Mouse (Mus musculus): ENCODE data around the gene Pianp. TPM values are rescaled to one million over a fixed set of nuclear protein-coding genes. Genes with fewer than 3 reads are reported as not detected.

Gene Pianp
- polyA plus RNA-seq, 1 experiment from 2014 or later = 0.15 TPM

DNA sequence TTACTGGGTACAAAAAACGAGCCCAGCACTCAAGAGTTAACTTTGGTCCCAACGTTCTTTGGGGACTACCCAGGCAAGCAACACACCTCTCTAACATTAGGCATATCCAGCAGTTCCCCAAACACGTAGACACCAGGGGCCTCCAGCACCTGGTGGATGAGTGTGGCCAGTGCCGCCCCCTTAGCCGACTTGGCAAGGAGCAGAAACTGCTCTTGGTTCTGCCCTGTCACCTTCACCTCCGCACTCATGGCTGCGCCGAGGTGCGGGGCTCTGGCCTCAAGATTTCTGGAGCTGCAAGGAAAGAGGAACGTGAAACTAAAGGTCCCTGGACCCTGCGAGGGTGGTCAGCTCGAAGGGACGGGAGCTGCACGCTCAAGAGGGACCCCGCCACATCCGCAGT, 31.9 kb upstream of the Pianp start:
- peaks cover 20% of the 10 kb centered on the region for H3K4me1 ChIP-seq (ENCODE audit: insufficient read depth)
- peak overlapping the region; percentile 80 for H3K4me3 ChIP-seq (ENCODE audit: low read depth, low read length)
- ATAC-seq (peak; percentile 7; the same call in 1 of the 2 replicates), DNase-seq (no peak)
- WGBS (ENCODE audit: insufficient replicate concordance) = 20% methylated on average over 16 of the region's 16 CpGs
- no peaks in the 10 kb centered on the region for H3K27me3 ChIP-seq (ENCODE audit: insufficient read depth, low read length)
- peak overlapping the region; percentile 76 for H3K9ac ChIP-seq (replicated peaks)
- peak overlapping the region; percentile 79 for H3K4me2 ChIP-seq (ENCODE audit: low read depth, low read length)
- H3K9me3 ChIP-seq (ENCODE audit: low read length) = no peaks in the 10 kb centered on the region
- H3K27ac ChIP-seq (ENCODE audit: low read depth) = peak overlapping the region; percentile 90
- H3K36me3 ChIP-seq (replicated peaks; ENCODE audit: insufficient read depth, low read length) = peaks cover 27% of the 10 kb centered on the region
- TF ChIP-seq EP300 (IDR thresholded peaks at IDR 0.05; ENCODE audit: low read depth) = no peak
- no peak for TF ChIP-seq CTCF (IDR thresholded peaks at IDR 0.05; ENCODE audit: low read depth)

DNA sequence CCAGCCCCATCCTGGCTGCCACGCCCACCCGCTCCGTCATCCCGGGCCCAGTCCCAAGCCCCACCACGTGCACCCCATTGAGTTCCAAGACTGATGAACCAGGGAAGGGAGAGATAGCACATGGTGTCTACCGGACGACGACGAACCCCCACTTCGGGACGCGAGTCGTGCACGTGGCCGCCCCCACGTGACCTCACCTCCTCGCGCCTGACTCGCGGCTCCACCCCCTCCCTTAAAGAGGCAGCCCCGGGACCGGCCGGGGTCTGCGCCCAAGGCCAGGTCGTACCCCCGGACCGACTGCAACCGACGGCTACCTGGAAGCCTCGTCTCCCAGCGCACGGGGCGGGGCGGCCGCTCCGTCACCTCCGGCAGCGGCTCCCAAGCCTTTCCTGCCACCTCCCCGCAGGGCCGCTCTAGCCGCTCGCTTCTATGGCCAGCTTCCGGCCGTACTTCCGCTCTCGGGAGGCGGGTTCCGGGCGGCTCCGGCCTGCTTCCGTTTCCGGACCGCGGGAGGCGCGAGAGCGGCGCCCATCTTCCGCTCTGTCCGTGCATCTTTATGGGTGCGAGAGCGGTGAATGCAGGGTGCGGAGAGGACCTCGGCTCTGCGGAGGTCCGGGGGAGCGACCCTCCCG, 31.3 kb upstream of the Pianp start, which contains the start of gene Cops7a:
Gene Cops7a, minus strand, starts transcription at position 451 of the 632 bp plus-strand sequence.
- peak within 1 kb of the TSS; percentile 76 for H3K9ac ChIP-seq (replicated peaks)
- H3K9me3 ChIP-seq (ENCODE audit: low read length) = no peaks in the 10 kb centered on the region
- H3K36me3 ChIP-seq (replicated peaks; ENCODE audit: insufficient read depth, low read length) = peaks cover 22% of the 10 kb centered on the region
- no peaks in the 10 kb centered on the region for H3K27me3 ChIP-seq (ENCODE audit: insufficient read depth, low read length)
- TF ChIP-seq EP300 (IDR thresholded peaks at IDR 0.05; ENCODE audit: low read depth) (peak; percentile 65; the same call in 1 of the 2 replicates), CTCF (IDR thresholded peaks at IDR 0.05; ENCODE audit: low read depth) (no peak; the same call in 1 of the 2 replicates)
- WGBS (ENCODE audit: insufficient replicate concordance) = under 1% methylated on average over 55 of the region's 68 CpGs
- H3K4me3 ChIP-seq (ENCODE audit: low read depth, low read length) = peak within 1 kb of the TSS; percentile 80
- peak within 1 kb of the TSS; percentile 90 for H3K27ac ChIP-seq (ENCODE audit: low read depth)
- ATAC-seq (peak; percentile 96), DNase-seq (peak; percentile 97)
- peaks cover 20% of the 10 kb centered on the region for H3K4me1 ChIP-seq (ENCODE audit: insufficient read depth)
- peak within 1 kb of the TSS; percentile 79 for H3K4me2 ChIP-seq (ENCODE audit: low read depth, low read length)

DNA sequence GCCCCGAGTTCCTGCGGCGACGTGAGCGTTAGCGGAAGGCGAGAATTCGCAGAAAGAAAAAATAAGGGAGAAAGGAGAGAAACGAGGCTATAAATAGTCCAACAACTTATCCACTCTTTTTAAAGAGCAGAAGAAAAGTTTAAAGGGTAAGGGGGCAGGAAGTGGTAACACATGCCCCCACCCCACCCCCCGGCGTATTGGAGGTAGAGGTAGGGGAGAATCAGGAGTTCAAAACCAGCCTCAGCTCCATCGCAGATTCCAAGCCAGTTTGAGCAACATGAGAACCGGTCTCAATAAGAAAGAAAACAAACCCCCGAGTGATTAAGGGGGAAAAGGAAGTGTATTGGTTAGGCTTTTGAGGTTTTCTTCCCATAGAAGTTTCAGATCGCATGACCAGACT, 30.7 kb upstream of the Pianp start:
- Histone ChIP-seq H3K4me3 (ENCODE audit: low read depth, low read length) (peak overlapping the region; percentile 80), H3K9me3 (ENCODE audit: low read length) (no peaks in the 10 kb centered on the region), H3K27ac (ENCODE audit: low read depth) (peak overlapping the region; percentile 90), H3K27me3 (ENCODE audit: insufficient read depth, low read length) (no peaks in the 10 kb centered on the region), H3K4me1 (ENCODE audit: insufficient read depth) (peaks cover 20% of the 10 kb centered on the region), H3K36me3 (replicated peaks; ENCODE audit: insufficient read depth, low read length) (peaks cover 17% of the 10 kb centered on the region), H3K4me2 (ENCODE audit: low read depth, low read length) (peak overlapping the region; percentile 79), H3K9ac (replicated peaks) (peak overlapping the region; percentile 76)
- no peak for TF ChIP-seq CTCF (IDR thresholded peaks at IDR 0.05; ENCODE audit: low read depth)
- no peak for TF ChIP-seq EP300 (IDR thresholded peaks at IDR 0.05; ENCODE audit: low read depth)
- ATAC-seq (no peak), DNase-seq (no peak)
- 5% methylated on average over 15 of the region's 15 CpGs for WGBS (ENCODE audit: insufficient replicate concordance)

DNA sequence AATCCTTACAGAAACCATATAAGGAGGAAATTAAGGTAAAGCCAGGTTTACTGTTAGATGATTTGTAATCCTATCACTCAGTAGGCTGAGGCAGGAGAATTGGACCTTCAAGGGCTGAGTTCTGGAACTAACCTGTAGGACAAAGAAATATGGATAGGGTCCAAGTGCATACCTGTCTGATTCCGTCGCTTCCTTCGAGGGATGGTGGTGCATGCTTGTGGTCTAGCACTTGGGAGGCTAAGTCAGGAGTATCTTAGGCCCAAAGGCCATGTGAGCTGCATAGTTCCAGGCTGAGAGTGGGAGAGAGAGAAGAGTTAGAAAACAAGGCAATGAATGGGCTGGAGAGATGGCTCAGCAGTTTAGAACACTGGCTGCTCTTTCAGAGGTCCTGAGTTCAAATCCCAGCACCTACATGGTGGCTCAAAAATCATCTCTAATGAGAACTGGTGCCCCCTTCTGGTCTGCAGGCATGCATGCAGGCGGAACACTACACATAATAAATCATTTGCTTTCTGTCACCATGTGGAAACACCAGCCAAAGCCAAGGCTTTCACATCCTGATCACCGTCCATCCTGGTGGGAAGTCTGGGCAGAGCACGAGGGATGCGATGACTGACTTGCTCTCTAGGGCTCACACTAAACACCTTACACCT, 29.9 kb upstream of the Pianp start:
- no peak for DNase-seq
- H3K9me3 ChIP-seq (ENCODE audit: low read length) = no peaks in the 10 kb centered on the region
- no peak for ATAC-seq
- TF ChIP-seq EP300 (IDR thresholded peaks at IDR 0.05; ENCODE audit: low read depth) = no peak
- TF ChIP-seq CTCF (IDR thresholded peaks at IDR 0.05; ENCODE audit: low read depth) = peak; percentile 48
- peak overlapping the region; percentile 79 for H3K4me2 ChIP-seq (ENCODE audit: low read depth, low read length)
- peaks cover 20% of the 10 kb centered on the region for H3K4me1 ChIP-seq (ENCODE audit: insufficient read depth)
- 97% methylated on average over 7 of the region's 7 CpGs for WGBS (ENCODE audit: insufficient replicate concordance)
- peaks cover 9% of the 10 kb centered on the region for H3K36me3 ChIP-seq (replicated peaks; ENCODE audit: insufficient read depth, low read length)
- H3K4me3 ChIP-seq (ENCODE audit: low read depth, low read length) = peak overlapping the region; percentile 80
- H3K9ac ChIP-seq (replicated peaks) = peak overlapping the region; percentile 76; the same call in 1 of the 2 replicates
- H3K27ac ChIP-seq (ENCODE audit: low read depth) = no peak overlapping the region
- H3K27me3 ChIP-seq (ENCODE audit: insufficient read depth, low read length) = no peaks in the 10 kb centered on the region

DNA sequence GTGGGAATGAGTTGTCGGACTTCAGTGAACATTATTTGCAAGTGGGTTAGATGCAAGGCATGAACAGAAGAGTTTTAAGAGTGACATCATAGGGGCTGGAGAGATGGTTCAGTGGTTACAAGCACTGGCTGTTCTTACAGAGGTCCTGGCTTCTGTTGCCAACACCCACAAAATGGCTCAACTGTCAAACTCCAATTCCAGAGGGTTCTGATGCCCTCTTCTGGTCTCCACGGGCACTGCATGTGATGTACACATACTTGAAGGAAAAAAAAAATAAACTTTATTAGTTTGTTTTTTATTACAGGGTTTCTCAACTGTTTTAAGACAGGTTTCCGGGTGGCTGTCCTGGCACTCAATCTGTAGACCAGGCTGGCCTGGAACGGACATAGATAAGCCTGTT, 28.7 kb upstream of the Pianp start:
- H3K4me3 ChIP-seq (ENCODE audit: low read depth, low read length) = no peak overlapping the region
- H3K9ac ChIP-seq (replicated peaks) = no peak overlapping the region
- ATAC-seq (no peak), DNase-seq (peak; percentile 58)
- no peaks in the 10 kb centered on the region for H3K36me3 ChIP-seq (replicated peaks; ENCODE audit: insufficient read depth, low read length)
- H3K4me1 ChIP-seq (ENCODE audit: insufficient read depth) = peaks cover 20% of the 10 kb centered on the region
- WGBS (ENCODE audit: insufficient replicate concordance) = 69% methylated on average over 4 of the region's 4 CpGs
- no peak overlapping the region for H3K27ac ChIP-seq (ENCODE audit: low read depth)
- no peaks in the 10 kb centered on the region for H3K27me3 ChIP-seq (ENCODE audit: insufficient read depth, low read length)
- TF ChIP-seq EP300 (IDR thresholded peaks at IDR 0.05; ENCODE audit: low read depth) (no peak), CTCF (IDR thresholded peaks at IDR 0.05; ENCODE audit: low read depth) (peak; percentile 62)
- H3K4me2 ChIP-seq (ENCODE audit: low read depth, low read length) = no peak overlapping the region
- no peaks in the 10 kb centered on the region for H3K9me3 ChIP-seq (ENCODE audit: low read length)

DNA sequence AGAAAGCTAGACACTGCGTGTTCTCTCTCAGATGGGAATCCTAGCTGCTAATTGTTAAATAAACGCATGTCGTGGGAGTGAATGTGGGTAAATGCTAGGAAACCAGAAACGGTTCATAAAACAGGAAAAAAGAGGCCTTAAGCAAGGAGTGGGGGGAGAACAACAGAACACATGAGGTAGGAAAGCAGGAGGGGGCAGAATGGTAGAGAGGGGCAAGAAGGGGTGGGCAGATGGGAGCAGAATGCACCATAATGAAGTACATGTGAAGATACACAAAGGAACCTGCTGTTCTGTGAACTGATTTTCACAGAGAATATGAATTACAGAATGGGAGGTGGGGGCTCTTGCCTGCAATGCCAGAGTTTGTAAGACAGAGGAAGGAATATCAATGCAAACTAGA, 4.3 kb upstream of the Pianp start:
- Histone ChIP-seq H3K9me3 (ENCODE audit: low read length) (no peaks in the 10 kb centered on the region), H3K4me1 (ENCODE audit: insufficient read depth) (peaks cover 5% of the 10 kb centered on the region; the same call in 1 of the 2 replicates), H3K4me2 (ENCODE audit: low read depth, low read length) (no peak overlapping the region), H3K9ac (replicated peaks) (no peak overlapping the region), H3K36me3 (replicated peaks; ENCODE audit: insufficient read depth, low read length) (no peaks in the 10 kb centered on the region), H3K27ac (ENCODE audit: low read depth) (no peak overlapping the region), H3K4me3 (ENCODE audit: low read depth, low read length) (no peak overlapping the region), H3K27me3 (ENCODE audit: insufficient read depth, low read length) (peaks cover 39% of the 10 kb centered on the region)
- no peak for TF ChIP-seq EP300 (IDR thresholded peaks at IDR 0.05; ENCODE audit: low read depth)
- no peak for TF ChIP-seq CTCF (IDR thresholded peaks at IDR 0.05; ENCODE audit: low read depth)
- 56% methylated on average over 4 of the region's 4 CpGs for WGBS (ENCODE audit: insufficient replicate concordance)
- no peak for DNase-seq
- no peak for ATAC-seq

All from liver, postnatal 0 days (tissue).